Mouse (Mus musculus) ES-Bruce4 (cell line): ENCODE data around the gene Spin2e. TPM values are rescaled to one million over a fixed set of nuclear protein-coding genes. Genes with fewer than 3 reads are reported as not detected.
"Not testable (repeated sequence)": the region's sequence is repeated elsewhere in the genome, so short reads cannot be mapped to it uniquely, and the experiment has no call there.

Experiments
- H3K27ac ChIP-seq: 2 replicates; pipeline ENCODE4 v1.5.1; 2012; ENCODE audit warnings: low read length, inconsistent platforms; ENCODE audit not compliant: insufficient read depth
- H3K27me3 ChIP-seq: 2 replicates; pipeline ENCODE4 v1.6.1; 2012; ENCODE audit warnings: mild to moderate bottlenecking, low read length, inconsistent platforms; ENCODE audit not compliant: control insufficient read depth, poor library complexity, insufficient read depth, severe bottlenecking
- H3K36me3 ChIP-seq: 2 replicates; pipeline ENCODE4 v1.6.1; 2012; ENCODE audit warnings: inconsistent platforms, mild to moderate bottlenecking, low read length, moderate library complexity; ENCODE audit not compliant: control insufficient read depth, poor library complexity, insufficient read depth, severe bottlenecking
- H3K4me1 ChIP-seq: one replicate; pipeline ENCODE4 v1.8.1; 2011; ENCODE audit warnings: low read length; ENCODE audit not compliant: control insufficient read depth, insufficient read depth
- H3K4me3 ChIP-seq: 2 replicates; pipeline ENCODE4 v1.5.1; 2011; ENCODE audit warnings: low read depth, mild to moderate bottlenecking, low read length
- H3K9ac ChIP-seq: 2 replicates; pipeline ENCODE4 v1.6.1; 2012; ENCODE audit warnings: low read depth, mild to moderate bottlenecking, inconsistent platforms; ENCODE audit not compliant: poor library complexity, severe bottlenecking
- H3K9me3 ChIP-seq: replicated peaks from 2 replicates; pipeline ENCODE4 v1.6.1; 2012; ENCODE audit warnings: mild to moderate bottlenecking, low read length, inconsistent platforms; ENCODE audit not compliant: control insufficient read depth, poor library complexity, insufficient read depth, severe bottlenecking
- polyA plus RNA-seq: library from polyadenylated mRNA; stranded (reverse); fragments of >200 nt; gene quantifications from 2 replicates; pipeline ENCODE4 v1.2.4, GENCODE M21; 2011; ENCODE audit warnings: low read depth; ENCODE audit not compliant: missing spikeins, insufficient read depth, insufficient read length

Gene Spin2e
- polyA plus RNA-seq: not detected in 2 replicates

GRCm38 (mm10) chrX:31618820-31619219 is at the start of gene Spin2e:
Spin2e (minus strand) TSS chrX:31618920.
- not testable (repeated sequence) for H3K4me3 ChIP-seq, H3K4me1 ChIP-seq, H3K27me3 ChIP-seq, H3K36me3 ChIP-seq, H3K27ac ChIP-seq, H3K9me3 ChIP-seq, H3K9ac ChIP-seq

- not testable (repeated sequence) for H3K27me3 ChIP-seq, H3K4me1 ChIP-seq, H3K9me3 ChIP-seq, H3K9ac ChIP-seq, H3K4me3 ChIP-seq, H3K27ac ChIP-seq, H3K36me3 ChIP-seq
Measured at GRCm38 (mm10) chrX:31574183-31574582, 44.5 kb downstream of the Spin2e start, which contains the start of gene Gm21883. Gm21883 (minus strand) TSS chrX:31574283.

Other genes starting within 250 kb of the Spin2e start
- not detected in 2 replicates for gene Btbd35f19, start 235.0 kb downstream of the Spin2e start, polyA plus RNA-seq
- not detected in 2 replicates for gene Gm21883, start 44.6 kb downstream of the Spin2e start, polyA plus RNA-seq
- gene Btbd35f25, start 98.2 kb upstream of the Spin2e start, polyA plus RNA-seq: not detected in 2 replicates